Mouse (Mus musculus) testis, adult 2 months (tissue): ENCODE measurements at regions not wholly inside any gene's neighbourhood (a gene's known extent, or its start where the extent isn't known, plus 50 kb on each side); places are given as distances from the start of the nearest gene placed in this dataset.
"Not testable (repeated sequence)": the region's sequence is repeated elsewhere in the genome, so short reads cannot be mapped to it uniquely, and the experiment has no call there.

Source experiments
- H3K27ac ChIP-seq: fragments of 200-500 bp; 2 replicates; pipeline ENCODE4 v1.5.1; 2012; ENCODE audit warnings: low read depth, low read length; ENCODE audit not compliant: control insufficient read depth, insufficient read depth
- H3K27me3 ChIP-seq: fragments of 200-500 bp; 2 replicates; pipeline ENCODE4 v1.6.1; 2012; ENCODE audit warnings: mild to moderate bottlenecking, low read length, moderate library complexity; ENCODE audit not compliant: control insufficient read depth, insufficient read depth
- H3K36me3 ChIP-seq: fragments of 200-500 bp; 2 replicates; pipeline ENCODE4 v1.6.1; 2012; ENCODE audit warnings: mild to moderate bottlenecking, low read length; ENCODE audit not compliant: control insufficient read depth, insufficient read depth
- H3K4me1 ChIP-seq: fragments of 200-500 bp; 2 replicates; pipeline ENCODE4 v1.6.1; 2012; ENCODE audit warnings: low read length; ENCODE audit not compliant: control insufficient read depth, insufficient read depth
- H3K4me3 ChIP-seq: fragments of 200-500 bp; 2 replicates; pipeline ENCODE4 v1.5.1; 2012; ENCODE audit warnings: low read depth, mild to moderate bottlenecking, low read length, moderate library complexity, mixed read lengths; ENCODE audit not compliant: control insufficient read depth
- CTCF ChIP-seq: fragments of 200-500 bp; IDR thresholded peaks from 2 replicates; pipeline ENCODE4 v1.5.1; 2012; ENCODE audit warnings: low read depth, mild to moderate bottlenecking, inconsistent platforms, low read length, moderate library complexity; ENCODE audit not compliant: control insufficient read depth, insufficient read depth, insufficient replicate concordance
- POLR2A ChIP-seq: fragments of 200-500 bp; IDR thresholded peaks from 2 replicates; pipeline ENCODE4 v1.6.1; 2012; ENCODE audit warnings: low read depth, mild to moderate bottlenecking, inconsistent platforms, low read length, moderate library complexity; ENCODE audit not compliant: control insufficient read depth

DNA sequence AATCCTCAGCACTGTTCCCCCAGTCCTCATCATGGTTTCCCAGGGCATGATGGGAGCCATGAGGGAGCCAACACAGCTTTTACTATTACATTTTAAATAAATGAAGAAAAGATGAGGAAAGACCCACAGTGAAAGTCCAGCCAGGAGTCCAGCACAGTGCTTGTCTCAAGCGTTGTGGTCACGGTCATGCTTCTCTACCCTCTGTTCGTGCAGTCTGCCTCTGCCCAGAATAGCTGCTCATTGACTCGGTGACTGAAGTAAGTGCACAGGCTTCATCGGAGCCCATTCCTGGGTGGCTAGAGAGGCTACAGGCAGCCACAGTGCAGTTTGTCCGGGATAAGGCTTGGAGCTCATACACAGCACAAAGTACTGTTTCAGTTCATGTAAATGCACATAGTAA lies 226.1 kb upstream of the Dpp6 start:
- Histone ChIP-seq H3K27ac (no peak overlapping the region), H3K36me3 (no peaks in the 10 kb centered on the region), H3K27me3 (no peaks in the 10 kb centered on the region), H3K4me1 (no peaks in the 10 kb centered on the region), H3K4me3 (no peak overlapping the region)
- no peak for TF ChIP-seq CTCF
- TF ChIP-seq POLR2A = no peak

DNA sequence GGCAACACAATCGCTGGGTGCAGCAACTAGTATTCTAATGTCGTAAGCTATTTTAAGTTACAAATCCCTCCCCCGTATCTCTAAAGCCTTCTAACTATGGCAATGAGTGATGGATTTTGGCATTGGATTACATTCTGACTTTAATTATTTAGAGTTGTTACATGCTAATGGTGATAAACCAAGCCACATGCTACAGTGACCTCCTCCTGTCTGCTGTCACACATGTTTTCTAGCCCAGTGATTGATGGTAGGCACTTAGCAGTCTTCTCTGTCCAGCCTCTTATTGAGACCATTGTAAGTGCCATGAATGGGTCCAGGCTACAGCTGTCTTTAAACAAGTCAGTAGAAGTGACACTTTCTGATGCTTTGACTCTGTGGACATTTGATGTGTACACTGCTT lies 224.7 kb upstream of the Dpp6 start:
- Histone ChIP-seq H3K4me3 (no peak overlapping the region), H3K27me3 (no peaks in the 10 kb centered on the region), H3K27ac (no peak overlapping the region), H3K4me1 (no peaks in the 10 kb centered on the region), H3K36me3 (no peaks in the 10 kb centered on the region)
- TF ChIP-seq POLR2A (no peak), CTCF (no peak)

DNA sequence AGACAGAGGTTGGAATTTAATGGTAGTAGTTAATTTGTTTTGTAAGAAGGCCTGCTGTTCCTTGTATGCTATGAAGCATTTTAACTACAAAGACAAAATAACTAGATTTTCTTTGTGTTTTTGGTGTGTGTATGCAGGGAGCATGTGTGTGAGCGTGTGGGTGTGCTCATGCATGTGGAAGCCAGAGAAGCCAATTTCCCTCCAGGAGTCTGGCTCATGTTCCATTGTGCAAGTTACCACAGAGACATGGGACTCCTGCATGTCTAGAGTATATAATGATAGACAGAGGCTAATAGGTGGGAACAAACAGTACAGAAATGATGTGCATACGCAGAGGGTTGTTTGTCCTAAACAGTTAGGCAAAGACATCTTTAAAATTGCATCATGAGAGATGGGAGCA lies 219.0 kb upstream of the Dpp6 start:
- H3K27ac ChIP-seq = no peak overlapping the region
- H3K4me3 ChIP-seq = no peak overlapping the region
- H3K36me3 ChIP-seq = no peaks in the 10 kb centered on the region
- no peaks in the 10 kb centered on the region for H3K4me1 ChIP-seq
- TF ChIP-seq CTCF = no peak
- TF ChIP-seq POLR2A = no peak
- H3K27me3 ChIP-seq = no peaks in the 10 kb centered on the region

DNA sequence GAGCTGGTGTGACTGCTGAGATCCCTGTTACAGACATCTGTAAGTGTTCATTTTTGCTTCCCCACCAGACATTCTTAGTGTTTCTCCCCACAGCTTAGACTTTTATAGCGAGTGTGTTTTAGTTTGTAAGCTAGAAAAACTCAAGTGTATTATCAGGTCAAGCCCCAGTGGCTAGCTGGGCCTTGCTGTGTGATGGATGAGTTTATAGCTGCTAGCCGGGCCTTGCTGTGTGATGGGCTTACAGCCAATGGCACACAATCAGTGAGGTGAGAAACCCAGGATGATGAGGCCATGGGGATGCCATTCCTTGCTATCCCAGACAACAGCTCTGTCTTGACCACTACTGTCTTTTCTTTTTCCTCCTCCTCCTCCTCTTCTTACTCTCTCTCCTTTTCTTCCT lies 197.7 kb upstream of the Dpp6 start:
- TF ChIP-seq POLR2A (no peak), CTCF (no peak)
- H3K27ac ChIP-seq = no peak overlapping the region
- no peaks in the 10 kb centered on the region for H3K36me3 ChIP-seq
- H3K27me3 ChIP-seq = no peaks in the 10 kb centered on the region
- no peak overlapping the region for H3K4me3 ChIP-seq
- no peaks in the 10 kb centered on the region for H3K4me1 ChIP-seq

DNA sequence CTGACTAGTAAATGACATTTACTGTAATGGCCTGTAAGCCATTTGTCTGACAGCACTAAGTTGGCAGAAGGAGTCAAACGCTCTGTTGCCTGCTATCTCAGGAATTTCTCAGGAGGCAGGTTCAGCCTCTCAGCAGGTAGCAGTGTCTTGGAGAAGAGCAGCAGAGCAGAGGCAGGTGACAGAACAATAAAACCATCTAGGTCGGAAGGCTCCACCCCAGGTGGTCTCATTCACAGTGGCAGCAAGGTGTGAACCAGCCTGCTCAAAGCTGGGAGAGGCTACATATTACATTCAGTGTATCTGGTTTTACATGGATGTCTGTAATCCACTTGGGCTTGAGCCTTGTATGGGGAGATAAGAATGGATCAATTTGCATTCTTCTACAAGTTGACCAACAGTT lies 194.9 kb upstream of the Dpp6 start:
- Histone ChIP-seq H3K27me3 (no peaks in the 10 kb centered on the region), H3K4me3 (no peak overlapping the region), H3K27ac (no peak overlapping the region), H3K36me3 (no peaks in the 10 kb centered on the region), H3K4me1 (no peaks in the 10 kb centered on the region)
- TF ChIP-seq POLR2A (no peak), CTCF (no peak)

DNA sequence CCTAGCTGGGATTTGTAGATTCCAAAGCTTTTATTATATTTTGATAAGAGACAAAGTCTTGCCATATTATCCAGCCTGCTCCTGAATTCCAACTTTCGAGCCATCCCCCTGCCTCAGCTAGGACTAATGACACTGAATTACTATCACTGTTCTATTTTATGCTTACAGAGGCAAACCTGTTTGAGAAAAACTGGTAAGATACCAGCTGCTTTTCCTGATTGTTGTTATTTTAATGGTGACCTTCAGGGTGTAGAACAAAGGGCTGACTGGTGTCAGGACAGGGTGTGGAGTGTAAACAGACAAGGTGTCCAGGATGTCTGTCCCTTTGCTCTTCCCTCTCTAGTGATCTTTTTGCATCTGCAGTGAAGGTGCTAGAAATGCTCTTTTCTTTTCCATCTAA lies 145.5 kb upstream of the Dpp6 start:
- Histone ChIP-seq H3K36me3 (no peaks in the 10 kb centered on the region), H3K4me3 (no peak overlapping the region), H3K27me3 (no peaks in the 10 kb centered on the region), H3K4me1 (no peaks in the 10 kb centered on the region), H3K27ac (no peak overlapping the region)
- TF ChIP-seq POLR2A (no peak), CTCF (no peak)

DNA sequence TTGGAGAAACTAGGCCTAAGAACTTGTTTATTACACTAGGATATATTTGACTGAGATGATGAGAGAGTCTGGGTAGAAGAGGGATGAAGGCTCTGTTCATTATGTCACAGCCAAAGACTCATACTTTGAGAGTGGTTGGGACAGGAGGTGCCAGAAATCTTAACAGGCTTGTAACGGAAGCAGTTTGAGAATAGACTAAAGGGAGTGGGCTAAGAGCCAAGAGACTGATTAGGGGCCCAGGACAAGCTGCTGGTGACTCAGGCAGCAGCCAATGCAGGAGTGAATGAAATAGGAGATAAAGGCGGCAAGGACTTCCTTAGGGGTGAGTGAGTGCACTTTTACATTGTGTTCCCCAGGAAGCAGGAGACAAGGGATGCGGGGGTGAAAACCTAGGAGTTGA lies 127.2 kb upstream of the Dpp6 start:
- H3K27ac ChIP-seq = no peak overlapping the region
- no peaks in the 10 kb centered on the region for H3K36me3 ChIP-seq
- no peaks in the 10 kb centered on the region for H3K27me3 ChIP-seq
- TF ChIP-seq POLR2A (no peak), CTCF (no peak)
- no peak overlapping the region for H3K4me3 ChIP-seq
- H3K4me1 ChIP-seq = no peaks in the 10 kb centered on the region

DNA sequence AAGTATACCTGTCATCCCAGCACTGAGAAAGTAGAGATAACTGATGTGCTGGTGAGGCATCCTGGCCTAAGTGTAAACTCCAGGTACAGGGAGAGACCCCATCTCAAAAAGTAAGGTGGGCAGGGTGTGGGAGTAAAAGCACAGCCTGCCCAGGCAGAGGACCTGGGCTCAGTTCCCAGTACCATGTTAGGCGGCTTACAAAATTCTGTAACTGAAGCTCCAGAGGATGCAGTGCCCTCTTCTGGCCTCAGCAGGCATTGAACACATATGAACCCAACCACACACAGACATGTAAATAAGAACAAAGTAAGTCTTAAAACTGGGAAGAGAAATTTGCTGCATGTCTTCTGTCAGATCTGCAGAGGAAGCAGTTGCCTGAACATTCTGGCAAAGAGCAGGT lies 125.9 kb upstream of the Dpp6 start:
- no peaks in the 10 kb centered on the region for H3K36me3 ChIP-seq
- H3K27me3 ChIP-seq = no peaks in the 10 kb centered on the region
- H3K4me3 ChIP-seq = no peak overlapping the region
- no peaks in the 10 kb centered on the region for H3K4me1 ChIP-seq
- no peak overlapping the region for H3K27ac ChIP-seq
- TF ChIP-seq POLR2A (no peak), CTCF (no peak)

DNA sequence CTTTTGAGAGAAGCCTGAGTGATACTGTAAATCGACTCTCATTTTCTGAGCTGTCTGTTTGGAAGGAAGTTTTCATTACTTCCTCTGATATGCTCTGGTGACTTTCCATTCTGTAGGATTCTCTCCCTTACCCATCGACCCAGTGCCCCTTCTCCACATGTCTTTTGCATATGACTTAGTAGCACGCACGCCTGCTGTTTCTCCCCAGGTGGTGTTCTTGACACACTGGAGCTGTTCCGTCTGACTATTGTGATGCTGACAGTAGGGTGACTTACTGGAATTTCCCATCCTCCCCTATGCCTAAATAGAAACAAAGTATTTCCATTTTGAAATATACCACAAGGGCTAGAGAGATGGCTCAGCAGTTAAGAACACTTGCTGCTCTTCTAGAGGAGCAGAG lies 125.0 kb upstream of the Dpp6 start:
- Histone ChIP-seq H3K4me1 (no peaks in the 10 kb centered on the region), H3K36me3 (no peaks in the 10 kb centered on the region), H3K27me3 (no peaks in the 10 kb centered on the region), H3K27ac (no peak overlapping the region), H3K4me3 (no peak overlapping the region)
- TF ChIP-seq CTCF (no peak), POLR2A (no peak)

DNA sequence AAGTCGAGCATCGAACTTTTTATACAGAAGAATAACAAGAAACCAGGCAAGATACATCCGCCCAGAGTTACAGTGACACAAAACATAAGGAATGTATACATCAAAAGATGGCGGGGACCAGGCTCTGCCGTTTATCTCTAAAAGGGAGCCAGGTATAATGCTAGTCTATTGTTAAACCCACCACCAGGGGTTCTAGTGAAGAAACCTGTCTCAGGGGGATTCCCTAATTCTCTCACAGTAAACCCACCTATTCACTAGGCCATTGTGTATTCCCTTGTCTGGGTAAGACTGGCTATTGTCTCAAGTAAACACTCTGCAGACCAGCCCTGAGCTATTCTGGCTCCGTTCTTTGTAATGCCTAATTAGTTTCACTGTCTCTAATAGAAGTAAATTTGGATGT lies 113.4 kb upstream of the Dpp6 start:
- not testable (repeated sequence) for H3K27me3 ChIP-seq, H3K27ac ChIP-seq, H3K4me1 ChIP-seq, H3K4me3 ChIP-seq, H3K36me3 ChIP-seq
